Mouse (Mus musculus): ENCODE results near the gene Slc16a13.
"Not testable (repeated sequence)": the region's sequence is repeated elsewhere in the genome, so short reads cannot be mapped to it uniquely, and the experiment has no call there.

GRCm38 (mm10) chr11:70169471-70169870 lies 51.4 kb downstream of the Slc16a13 start:
- not testable (repeated sequence) for TF ChIP-seq CTCF (IDR thresholded peaks at IDR 0.05; ENCODE audit: borderline replicate concordance, extremely low read depth, insufficient read depth, insufficient read length); POLR2A (IDR thresholded peaks at IDR 0.05; ENCODE audit: borderline replicate concordance, extremely low read depth, insufficient read depth, insufficient read length, poor library complexity, severe bottlenecking)

Measured in brain, embryonic 14.5 days (tissue).